Mouse (Mus musculus) heart, embryonic 10.5 days (tissue): Measurements from ENCODE around the gene Ptpro. TPM values are rescaled to one million over a fixed set of nuclear protein-coding genes. Genes with fewer than 3 reads are reported as not detected.

Experiments
- DNase-seq: peaks from one replicate; pipeline ENCODE4 v3.0.0-alpha.2; 2017; ENCODE audit warnings: low spot score
- H3K27ac ChIP-seq: fragments of 300-500 bp; sonication (generic); 2 replicates; pipeline ENCODE4 v1.5.1; 2016; ENCODE audit warnings: mild to moderate bottlenecking
- H3K27me3 ChIP-seq: fragments of 300-500 bp; sonication (generic); 2 replicates; pipeline ENCODE4 v1.6.1; 2016; ENCODE audit warnings: mild to moderate bottlenecking; ENCODE audit not compliant: poor library complexity, insufficient read depth, severe bottlenecking
- H3K36me3 ChIP-seq: fragments of 300-500 bp; sonication (generic); 2 replicates; pipeline ENCODE4 v1.6.1; 2016; ENCODE audit warnings: mild to moderate bottlenecking, moderate library complexity
- H3K4me1 ChIP-seq: fragments of 300-500 bp; sonication (generic); 2 replicates; pipeline ENCODE4 v1.6.1; 2016; ENCODE audit warnings: mild to moderate bottlenecking
- H3K4me3 ChIP-seq: fragments of 300-500 bp; sonication (generic); 2 replicates; pipeline ENCODE4 v1.5.1; 2016; ENCODE audit warnings: mild to moderate bottlenecking, moderate library complexity
- H3K9me3 ChIP-seq: fragments of 300-500 bp; sonication (generic); 2 replicates; pipeline ENCODE4 v1.6.1; 2016; ENCODE audit warnings: mild to moderate bottlenecking, moderate library complexity
- WGBS: fragments of 180-500 bp; shearing (Covaris S2); methylation state at CpG from one replicate; pipeline ENCODE4 v1.1.7; 2016; 5-methylcytosine and 5-hydroxymethylcytosine counted together
- polyA plus RNA-seq: library from polyadenylated mRNA; unstranded; fragments of >200 nt; fragmentation: Nextera tagmentation; extraction: Ambion mirVana; gene quantifications from 2 replicates; pipeline ENCODE4 v1.2.1, GENCODE M21; 2016

Gene Ptpro
- polyA plus RNA-seq, 1 experiment from 2014 or later: 0.72 TPM

GRCm38 (mm10) chr6:137268592-137268991 is 16.5 kb downstream of the Ptpro start:
- no peak overlapping the region for H3K27ac ChIP-seq
- H3K4me1 ChIP-seq: no peaks in the 10 kb centered on the region
- WGBS: 78% methylated on average over 10 of the region's 10 CpGs
- no peaks in the 10 kb centered on the region for H3K9me3 ChIP-seq
- H3K4me3 ChIP-seq: no peak overlapping the region
- no peaks in the 10 kb centered on the region for H3K36me3 ChIP-seq
- DNase-seq: no peak
- H3K27me3 ChIP-seq: no peaks in the 10 kb centered on the region

- Histone ChIP-seq H3K36me3 (no peaks in the 10 kb centered on the region), H3K9me3 (no peaks in the 10 kb centered on the region), H3K27me3 (no peaks in the 10 kb centered on the region), H3K4me1 (no peaks in the 10 kb centered on the region), H3K27ac (no peak overlapping the region), H3K4me3 (no peak overlapping the region)
- no peak for DNase-seq
- WGBS: 87% methylated on average over 8 of the region's 8 CpGs
Observed at GRCm38 (mm10) chr6:137272513-137272912, 20.4 kb downstream of the Ptpro start.

GRCm38 (mm10) chr6:137277587-137277994 is 25.5 kb downstream of the Ptpro start:
- no peak for DNase-seq
- Histone ChIP-seq H3K36me3 (no peaks in the 10 kb centered on the region), H3K9me3 (no peaks in the 10 kb centered on the region), H3K27ac (no peak overlapping the region), H3K4me3 (no peak overlapping the region), H3K27me3 (no peaks in the 10 kb centered on the region), H3K4me1 (no peaks in the 10 kb centered on the region)
- 73% methylated on average over 12 of the region's 12 CpGs for WGBS

GRCm38 (mm10) chr6:137279576-137279975 is 27.5 kb downstream of the Ptpro start:
- WGBS: 87% methylated on average over 7 of the region's 7 CpGs
- Histone ChIP-seq H3K9me3 (no peaks in the 10 kb centered on the region), H3K36me3 (no peaks in the 10 kb centered on the region), H3K4me1 (no peaks in the 10 kb centered on the region), H3K27ac (no peak overlapping the region), H3K4me3 (no peak overlapping the region), H3K27me3 (no peaks in the 10 kb centered on the region)
- DNase-seq: no peak

- no peak overlapping the region for H3K4me3 ChIP-seq
- H3K27me3 ChIP-seq: no peaks in the 10 kb centered on the region
- no peaks in the 10 kb centered on the region for H3K4me1 ChIP-seq
- H3K36me3 ChIP-seq: no peaks in the 10 kb centered on the region
- no peak for DNase-seq
- WGBS: 78% methylated on average over 6 of the region's 6 CpGs
- no peaks in the 10 kb centered on the region for H3K9me3 ChIP-seq
- no peak overlapping the region for H3K27ac ChIP-seq
Observed at GRCm38 (mm10) chr6:137281541-137282049, 29.5 kb downstream of the Ptpro start.

- H3K4me3 ChIP-seq: no peak overlapping the region
- no peak for DNase-seq
- H3K9me3 ChIP-seq: no peaks in the 10 kb centered on the region
- no peaks in the 10 kb centered on the region for H3K4me1 ChIP-seq
- no peak overlapping the region for H3K27ac ChIP-seq
- H3K27me3 ChIP-seq: no peaks in the 10 kb centered on the region
- H3K36me3 ChIP-seq: no peaks in the 10 kb centered on the region
- WGBS: 72% methylated on average over 7 of the region's 7 CpGs
Observed at GRCm38 (mm10) chr6:137282050-137282449, 29.9 kb downstream of the Ptpro start.

GRCm38 (mm10) chr6:137286376-137286775 is 34.3 kb downstream of the Ptpro start:
- Histone ChIP-seq H3K9me3 (no peaks in the 10 kb centered on the region), H3K4me1 (no peaks in the 10 kb centered on the region), H3K36me3 (no peaks in the 10 kb centered on the region), H3K4me3 (no peak overlapping the region), H3K27ac (no peak overlapping the region), H3K27me3 (no peaks in the 10 kb centered on the region)
- WGBS: 88% methylated on average over 6 of the region's 6 CpGs
- no peak for DNase-seq

GRCm38 (mm10) chr6:137287788-137288187 is 35.7 kb downstream of the Ptpro start:
- H3K27me3 ChIP-seq: no peaks in the 10 kb centered on the region
- no peak overlapping the region for H3K27ac ChIP-seq
- H3K4me3 ChIP-seq: no peak overlapping the region
- 88% methylated on average over 7 of the region's 7 CpGs for WGBS
- no peaks in the 10 kb centered on the region for H3K36me3 ChIP-seq
- DNase-seq: no peak
- no peaks in the 10 kb centered on the region for H3K4me1 ChIP-seq
- H3K9me3 ChIP-seq: no peaks in the 10 kb centered on the region

- 89% methylated on average over 5 of the region's 5 CpGs for WGBS
- no peak overlapping the region for H3K27ac ChIP-seq
- H3K9me3 ChIP-seq: no peaks in the 10 kb centered on the region
Observed at GRCm38 (mm10) chr6:137288264-137288663, 36.1 kb downstream of the Ptpro start.

GRCm38 (mm10) chr6:137292421-137292820 is 40.3 kb downstream of the Ptpro start:
- Histone ChIP-seq H3K36me3 (no peaks in the 10 kb centered on the region), H3K27me3 (no peaks in the 10 kb centered on the region), H3K9me3 (no peaks in the 10 kb centered on the region), H3K27ac (no peak overlapping the region), H3K4me1 (no peaks in the 10 kb centered on the region), H3K4me3 (no peak overlapping the region)
- 63% methylated on average over 2 of the region's 2 CpGs for WGBS
- no peak for DNase-seq

More at GRCm38 (mm10) chr6:137288264-137288663, 36.1 kb downstream of the Ptpro start:
- Histone ChIP-seq H3K4me3 (no peak overlapping the region), H3K4me1 (no peaks in the 10 kb centered on the region), H3K27me3 (no peaks in the 10 kb centered on the region), H3K36me3 (no peaks in the 10 kb centered on the region)
- DNase-seq: no peak

- Histone ChIP-seq H3K27ac (no peak overlapping the region), H3K9me3 (no peaks in the 10 kb centered on the region), H3K4me1 (no peaks in the 10 kb centered on the region), H3K4me3 (no peak overlapping the region), H3K27me3 (no peaks in the 10 kb centered on the region), H3K36me3 (no peaks in the 10 kb centered on the region)
- WGBS: 80% methylated on average over 20 of the region's 20 CpGs
- no peak for DNase-seq
Observed at GRCm38 (mm10) chr6:137294973-137295820, 43.1 kb downstream of the Ptpro start.

GRCm38 (mm10) chr6:137302561-137302960 is 50.4 kb downstream of the Ptpro start:
- Histone ChIP-seq H3K27me3 (no peaks in the 10 kb centered on the region), H3K36me3 (no peaks in the 10 kb centered on the region), H3K27ac (no peak overlapping the region), H3K4me1 (no peaks in the 10 kb centered on the region), H3K4me3 (no peak overlapping the region), H3K9me3 (no peaks in the 10 kb centered on the region)
- 77% methylated on average over 4 of the region's 4 CpGs for WGBS
- DNase-seq: no peak

- H3K36me3 ChIP-seq: no peaks in the 10 kb centered on the region
- no peak overlapping the region for H3K4me3 ChIP-seq
- H3K27ac ChIP-seq: no peak overlapping the region
- 90% methylated on average over 2 of the region's 2 CpGs for WGBS
- no peaks in the 10 kb centered on the region for H3K4me1 ChIP-seq
- H3K9me3 ChIP-seq: no peaks in the 10 kb centered on the region
- no peak for DNase-seq
- no peaks in the 10 kb centered on the region for H3K27me3 ChIP-seq
Observed at GRCm38 (mm10) chr6:137303824-137304223, 51.7 kb downstream of the Ptpro start.
